Mouse (Mus musculus) embryonic facial prominence, embryonic 15.5 days (tissue): Measurements from ENCODE around the gene Stim2. TPM values are rescaled to one million over a fixed set of nuclear protein-coding genes. Genes with fewer than 3 reads are reported as not detected.
A peak's percentile ranks its signal among the peaks of the same experiment; 100 is the strongest.

Source experiments
- ATAC-seq: fragments of 200-750 bp; cut with Nextera tagmentation; 2 replicates; pipeline ENCODE4 v1.8.0; 2017; ENCODE audit warnings: low read depth, moderate TSS enrichment; ENCODE audit not compliant: insufficient number of reproducible peaks, low FRiP score, low TSS enrichment
- H3K27ac ChIP-seq: fragments of 300-500 bp; sonication (generic); replicated peaks from 2 replicates; pipeline ENCODE4 v1.5.1; 2015; ENCODE audit warnings: mild to moderate bottlenecking, inconsistent platforms
- H3K27me3 ChIP-seq: fragments of 300-500 bp; sonication (generic); 2 replicates; pipeline ENCODE4 v1.6.1; 2015; ENCODE audit warnings: inconsistent platforms
- H3K36me3 ChIP-seq: fragments of 300-500 bp; sonication (generic); 2 replicates; pipeline ENCODE4 v1.6.1; 2015; ENCODE audit warnings: mild to moderate bottlenecking, inconsistent platforms
- H3K4me1 ChIP-seq: fragments of 300-500 bp; sonication (generic); 2 replicates; pipeline ENCODE4 v1.6.1; 2015; ENCODE audit warnings: inconsistent platforms
- H3K4me2 ChIP-seq: fragments of 300-500 bp; sonication (generic); replicated peaks from 2 replicates; pipeline ENCODE4 v1.6.1; 2015; ENCODE audit warnings: mild to moderate bottlenecking, inconsistent platforms
- H3K4me3 ChIP-seq: fragments of 300-500 bp; sonication (generic); replicated peaks from 2 replicates; pipeline ENCODE4 v1.5.1; 2015; ENCODE audit warnings: mild to moderate bottlenecking, inconsistent platforms
- H3K9ac ChIP-seq: fragments of 300-500 bp; sonication (generic); 2 replicates; pipeline ENCODE4 v1.6.1; 2015; ENCODE audit warnings: inconsistent platforms
- H3K9me3 ChIP-seq: fragments of 300-500 bp; sonication (generic); replicated peaks from 2 replicates; pipeline ENCODE4 v1.6.1; 2016; ENCODE audit warnings: inconsistent platforms
- WGBS: fragments of 180-500 bp; shearing (Covaris S2); methylation state at CpG from one replicate; pipeline ENCODE4 v1.1.7; 2015; 5-methylcytosine and 5-hydroxymethylcytosine counted together
- polyA plus RNA-seq: library from polyadenylated mRNA; unstranded; fragments of >200 nt; fragmentation: Nextera tagmentation; extraction: Ambion mirVana; gene quantifications from 2 replicates; pipeline ENCODE4 v1.2.1, GENCODE M21; 2015

Gene Stim2
- polyA plus RNA-seq: 23.5 and 24.4 TPM in 2 replicates

GRCm38 (mm10) chr5:53998146-53998742, at the start of gene Stim2:
Gene Stim2, plus strand, starts transcription at chr5:53998499.
- peak within 1 kb of the TSS; percentile 91 for H3K9ac ChIP-seq
- H3K4me1 ChIP-seq: peaks cover 24% of the 10 kb centered on the region
- peak within 1 kb of the TSS; percentile 95 for H3K4me3 ChIP-seq
- peak; percentile 97 for ATAC-seq
- H3K27me3 ChIP-seq: no peaks in the 10 kb centered on the region
- WGBS: under 1% methylated on average over 65 of the region's 71 CpGs
- peak within 1 kb of the TSS; percentile 93 for H3K27ac ChIP-seq
- no peaks in the 10 kb centered on the region for H3K36me3 ChIP-seq
- peak within 1 kb of the TSS; percentile 63 for H3K4me2 ChIP-seq
- H3K9me3 ChIP-seq: no peaks in the 10 kb centered on the region

- Histone ChIP-seq H3K27me3 (no peaks in the 10 kb centered on the region), H3K36me3 (no peaks in the 10 kb centered on the region), H3K4me3 (no peak overlapping the region), H3K4me1 (0 out of 2 replicates have a peak, but pooled peaks cover 12% of the 10 kb centered on the region), H3K27ac (no peak overlapping the region), H3K9me3 (no peaks in the 10 kb centered on the region), H3K4me2 (no peak overlapping the region), H3K9ac (no peak overlapping the region)
- 74% methylated on average over 8 of the region's 8 CpGs for WGBS
- no peak for ATAC-seq
Measured at GRCm38 (mm10) chr5:53948606-53949266, 49.6 kb upstream of the Stim2 start.

- Histone ChIP-seq H3K27ac (no peak overlapping the region), H3K4me1 (0 out of 2 replicates have a peak, but pooled peaks cover 12% of the 10 kb centered on the region), H3K27me3 (no peaks in the 10 kb centered on the region), H3K4me3 (no peak overlapping the region), H3K9me3 (no peaks in the 10 kb centered on the region), H3K4me2 (no peak overlapping the region), H3K36me3 (no peaks in the 10 kb centered on the region), H3K9ac (no peak overlapping the region)
- ATAC-seq: no peak
- WGBS: 35% methylated on average over 7 of the region's 7 CpGs
Measured at GRCm38 (mm10) chr5:53950189-53950588, 48.1 kb upstream of the Stim2 start.

GRCm38 (mm10) chr5:53953216-53953615, 45.1 kb upstream of the Stim2 start:
- H3K4me3 ChIP-seq: no peak overlapping the region
- ATAC-seq: no peak
- H3K4me1 ChIP-seq: 0 out of 2 replicates have a peak, but pooled peaks cover 4% of the 10 kb centered on the region
- H3K9me3 ChIP-seq: no peaks in the 10 kb centered on the region
- H3K4me2 ChIP-seq: no peak overlapping the region
- H3K36me3 ChIP-seq: no peaks in the 10 kb centered on the region
- no peak overlapping the region for H3K27ac ChIP-seq
- H3K27me3 ChIP-seq: no peaks in the 10 kb centered on the region
- no peak overlapping the region for H3K9ac ChIP-seq

- ATAC-seq: no peak
- H3K4me1 ChIP-seq: 0 out of 2 replicates have a peak, but pooled peaks cover 4% of the 10 kb centered on the region
- H3K27ac ChIP-seq: peak overlapping the region; percentile 40; the same call in 1 of the 2 replicates
- no peak overlapping the region for H3K9ac ChIP-seq
- no peak overlapping the region for H3K4me2 ChIP-seq
- H3K36me3 ChIP-seq: no peaks in the 10 kb centered on the region
- 80% methylated on average over 2 of the region's 2 CpGs for WGBS
- H3K27me3 ChIP-seq: no peaks in the 10 kb centered on the region
- H3K9me3 ChIP-seq: no peaks in the 10 kb centered on the region
- H3K4me3 ChIP-seq: no peak overlapping the region
Measured at GRCm38 (mm10) chr5:53953797-53954196, 44.5 kb upstream of the Stim2 start.

GRCm38 (mm10) chr5:53955966-53956365, 42.3 kb upstream of the Stim2 start:
- Histone ChIP-seq H3K27me3 (no peaks in the 10 kb centered on the region), H3K9me3 (no peaks in the 10 kb centered on the region), H3K4me2 (no peak overlapping the region), H3K4me1 (0 out of 2 replicates have a peak, but pooled peaks cover 4% of the 10 kb centered on the region), H3K4me3 (no peak overlapping the region), H3K9ac (no peak overlapping the region), H3K27ac (no peak overlapping the region), H3K36me3 (no peaks in the 10 kb centered on the region)
- no peak for ATAC-seq
- WGBS: 90% methylated on average over 2 of the region's 2 CpGs

GRCm38 (mm10) chr5:53956396-53957314, 41.6 kb upstream of the Stim2 start:
- 0 out of 2 replicates have a peak, but pooled peaks cover 4% of the 10 kb centered on the region for H3K4me1 ChIP-seq
- no peak overlapping the region for H3K4me2 ChIP-seq
- no peaks in the 10 kb centered on the region for H3K27me3 ChIP-seq
- ATAC-seq: no peak
- H3K4me3 ChIP-seq: no peak overlapping the region
- H3K9me3 ChIP-seq: no peaks in the 10 kb centered on the region
- H3K27ac ChIP-seq: no peak overlapping the region
- 82% methylated on average over 19 of the region's 19 CpGs for WGBS
- H3K36me3 ChIP-seq: no peaks in the 10 kb centered on the region
- no peak overlapping the region for H3K9ac ChIP-seq

- Histone ChIP-seq H3K36me3 (no peaks in the 10 kb centered on the region), H3K4me3 (no peak overlapping the region), H3K27me3 (no peaks in the 10 kb centered on the region), H3K4me1 (0 out of 2 replicates have a peak, but pooled peaks cover 4% of the 10 kb centered on the region), H3K4me2 (no peak overlapping the region), H3K9ac (no peak overlapping the region), H3K27ac (no peak overlapping the region), H3K9me3 (no peaks in the 10 kb centered on the region)
- WGBS: 59% methylated on average over 6 of the region's 6 CpGs
- ATAC-seq: no peak
Measured at GRCm38 (mm10) chr5:53957348-53957747, 41.0 kb upstream of the Stim2 start.

- no peaks in the 10 kb centered on the region for H3K27me3 ChIP-seq
- 60% methylated on average over 5 of the region's 5 CpGs for WGBS
- no peak overlapping the region for H3K4me2 ChIP-seq
- no peak for ATAC-seq
- H3K9me3 ChIP-seq: no peaks in the 10 kb centered on the region
- no peak overlapping the region for H3K27ac ChIP-seq
- H3K4me1 ChIP-seq: no peaks in the 10 kb centered on the region
- no peak overlapping the region for H3K4me3 ChIP-seq
- H3K9ac ChIP-seq: no peak overlapping the region
- no peaks in the 10 kb centered on the region for H3K36me3 ChIP-seq
Measured at GRCm38 (mm10) chr5:53961229-53961628, 37.1 kb upstream of the Stim2 start.

GRCm38 (mm10) chr5:53961830-53962515, 36.3 kb upstream of the Stim2 start:
- no peak overlapping the region for H3K27ac ChIP-seq
- ATAC-seq: no peak; the same call in 1 of the 2 replicates
- no peak overlapping the region for H3K4me2 ChIP-seq

More at GRCm38 (mm10) chr5:53961830-53962515, 36.3 kb upstream of the Stim2 start:
- Histone ChIP-seq H3K4me3 (no peak overlapping the region), H3K9ac (no peak overlapping the region), H3K36me3 (no peaks in the 10 kb centered on the region), H3K27me3 (no peaks in the 10 kb centered on the region), H3K9me3 (no peaks in the 10 kb centered on the region), H3K4me1 (no peaks in the 10 kb centered on the region)
- WGBS: 67% methylated on average over 12 of the region's 12 CpGs
